Mouse (Mus musculus): Measurements from ENCODE around the gene Fam49a. TPM values are rescaled to one million over a fixed set of nuclear protein-coding genes. Genes with fewer than 3 reads are reported as not detected.

Gene Fam49a
- polyA plus RNA-seq, 1 experiment from 2014 or later: 2.7 TPM

GRCm38 (mm10) chr12:12278464-12278872, 16.5 kb downstream of the Fam49a start:
- no peaks in the 10 kb centered on the region for H3K9me3 ChIP-seq (replicated peaks; ENCODE audit: control insufficient read depth, low read length)

GRCm38 (mm10) chr12:12283702-12284288, 21.9 kb downstream of the Fam49a start:
- no peak overlapping the region for H3K4me3 ChIP-seq (ENCODE audit: low read depth, low read length)
- H3K36me3 ChIP-seq (ENCODE audit: control insufficient read depth, insufficient read depth): no peaks in the 10 kb centered on the region
- no peak overlapping the region for H3K9ac ChIP-seq (ENCODE audit: low read depth, low read length)
- 80% methylated on average over 10 of the region's 10 CpGs for WGBS (ENCODE audit: insufficient replicate concordance)
- H3K9me3 ChIP-seq (replicated peaks; ENCODE audit: control insufficient read depth, low read length): no peaks in the 10 kb centered on the region
- ATAC-seq (ENCODE audit: low read depth): no peak
- H3K4me1 ChIP-seq (ENCODE audit: control insufficient read depth, low read depth, low read length): no peaks in the 10 kb centered on the region
- no peak overlapping the region for H3K4me2 ChIP-seq (ENCODE audit: low read depth, low read length)
- no peak overlapping the region for H3K27ac ChIP-seq (ENCODE audit: low read length)
- H3K27me3 ChIP-seq (ENCODE audit: control insufficient read depth, insufficient read depth, low read depth, low read length): no peaks in the 10 kb centered on the region

More at GRCm38 (mm10) chr12:12278464-12278872, 16.5 kb downstream of the Fam49a start:
- H3K27me3 ChIP-seq (ENCODE audit: control insufficient read depth, insufficient read depth, low read depth, low read length): no peaks in the 10 kb centered on the region
- H3K4me3 ChIP-seq (ENCODE audit: low read depth, low read length): no peak overlapping the region
- H3K9ac ChIP-seq (ENCODE audit: low read depth, low read length): no peak overlapping the region
- H3K27ac ChIP-seq (ENCODE audit: low read length): no peak overlapping the region
- H3K4me1 ChIP-seq (ENCODE audit: control insufficient read depth, low read depth, low read length): no peaks in the 10 kb centered on the region
- WGBS (ENCODE audit: insufficient replicate concordance): 53% methylated on average over 7 of the region's 7 CpGs
- no peak overlapping the region for H3K4me2 ChIP-seq (ENCODE audit: low read depth, low read length)
- H3K36me3 ChIP-seq (ENCODE audit: control insufficient read depth, insufficient read depth): no peaks in the 10 kb centered on the region
- ATAC-seq (ENCODE audit: low read depth): no peak

- 63% methylated on average over 6 of the region's 6 CpGs for WGBS (ENCODE audit: insufficient replicate concordance)
- Histone ChIP-seq H3K4me3 (ENCODE audit: low read depth, low read length) (no peak overlapping the region), H3K4me2 (ENCODE audit: low read depth, low read length) (no peak overlapping the region), H3K36me3 (ENCODE audit: control insufficient read depth, insufficient read depth) (no peaks in the 10 kb centered on the region), H3K27me3 (ENCODE audit: control insufficient read depth, insufficient read depth, low read depth, low read length) (no peaks in the 10 kb centered on the region), H3K9me3 (replicated peaks; ENCODE audit: control insufficient read depth, low read length) (no peaks in the 10 kb centered on the region), H3K4me1 (ENCODE audit: control insufficient read depth, low read depth, low read length) (no peaks in the 10 kb centered on the region), H3K27ac (ENCODE audit: low read length) (no peak overlapping the region), H3K9ac (ENCODE audit: low read depth, low read length) (no peak overlapping the region)
- no peak for ATAC-seq (ENCODE audit: low read depth)
These were observed 22.6 kb downstream of the Fam49a start for GRCm38 (mm10) chr12:12284521-12284920.

GRCm38 (mm10) chr12:12287131-12287786, 25.3 kb downstream of the Fam49a start:
- H3K9ac ChIP-seq (ENCODE audit: low read depth, low read length): no peak overlapping the region
- H3K9me3 ChIP-seq (replicated peaks; ENCODE audit: control insufficient read depth, low read length): no peaks in the 10 kb centered on the region
- H3K27ac ChIP-seq (ENCODE audit: low read length): no peak overlapping the region
- no peaks in the 10 kb centered on the region for H3K36me3 ChIP-seq (ENCODE audit: control insufficient read depth, insufficient read depth)
- H3K4me2 ChIP-seq (ENCODE audit: low read depth, low read length): no peak overlapping the region; the same call in 1 of the 2 replicates
- ATAC-seq (ENCODE audit: low read depth): no peak
- no peak overlapping the region for H3K4me3 ChIP-seq (ENCODE audit: low read depth, low read length)
- H3K4me1 ChIP-seq (ENCODE audit: control insufficient read depth, low read depth, low read length): no peaks in the 10 kb centered on the region
- no peaks in the 10 kb centered on the region for H3K27me3 ChIP-seq (ENCODE audit: control insufficient read depth, insufficient read depth, low read depth, low read length)
- WGBS (ENCODE audit: insufficient replicate concordance): 20% methylated on average over 9 of the region's 9 CpGs

- Histone ChIP-seq H3K36me3 (ENCODE audit: control insufficient read depth, insufficient read depth) (no peaks in the 10 kb centered on the region), H3K27me3 (ENCODE audit: control insufficient read depth, insufficient read depth, low read depth, low read length) (no peaks in the 10 kb centered on the region), H3K27ac (ENCODE audit: low read length) (no peak overlapping the region), H3K4me3 (ENCODE audit: low read depth, low read length) (no peak overlapping the region), H3K4me2 (ENCODE audit: low read depth, low read length) (no peak overlapping the region; the same call in 1 of the 2 replicates), H3K9me3 (replicated peaks; ENCODE audit: control insufficient read depth, low read length) (no peaks in the 10 kb centered on the region), H3K4me1 (ENCODE audit: control insufficient read depth, low read depth, low read length) (no peaks in the 10 kb centered on the region), H3K9ac (ENCODE audit: low read depth, low read length) (no peak overlapping the region)
- ATAC-seq (ENCODE audit: low read depth): no peak
- WGBS (ENCODE audit: insufficient replicate concordance): 40% methylated on average over 6 of the region's 6 CpGs
These were observed 25.8 kb downstream of the Fam49a start for GRCm38 (mm10) chr12:12287787-12288132.

- WGBS (ENCODE audit: insufficient replicate concordance): 67% methylated on average over 1 of the region's 1 CpGs
- Histone ChIP-seq H3K9me3 (replicated peaks; ENCODE audit: control insufficient read depth, low read length) (no peaks in the 10 kb centered on the region), H3K4me1 (ENCODE audit: control insufficient read depth, low read depth, low read length) (no peaks in the 10 kb centered on the region), H3K4me3 (ENCODE audit: low read depth, low read length) (no peak overlapping the region), H3K9ac (ENCODE audit: low read depth, low read length) (no peak overlapping the region), H3K4me2 (ENCODE audit: low read depth, low read length) (no peak overlapping the region), H3K27me3 (ENCODE audit: control insufficient read depth, insufficient read depth, low read depth, low read length) (no peaks in the 10 kb centered on the region), H3K36me3 (ENCODE audit: control insufficient read depth, insufficient read depth) (no peaks in the 10 kb centered on the region), H3K27ac (ENCODE audit: low read length) (no peak overlapping the region)
- ATAC-seq (ENCODE audit: low read depth): no peak
These were observed 26.6 kb downstream of the Fam49a start for GRCm38 (mm10) chr12:12288586-12288985.

GRCm38 (mm10) chr12:12289636-12290035, 27.7 kb downstream of the Fam49a start:
- H3K9ac ChIP-seq (ENCODE audit: low read depth, low read length): no peak overlapping the region
- H3K4me1 ChIP-seq (ENCODE audit: control insufficient read depth, low read depth, low read length): no peaks in the 10 kb centered on the region
- H3K9me3 ChIP-seq (replicated peaks; ENCODE audit: control insufficient read depth, low read length): no peaks in the 10 kb centered on the region
- no peak for ATAC-seq (ENCODE audit: low read depth)
- H3K27ac ChIP-seq (ENCODE audit: low read length): no peak overlapping the region
- no peaks in the 10 kb centered on the region for H3K36me3 ChIP-seq (ENCODE audit: control insufficient read depth, insufficient read depth)
- 52% methylated on average over 3 of the region's 3 CpGs for WGBS (ENCODE audit: insufficient replicate concordance)
- no peak overlapping the region for H3K4me2 ChIP-seq (ENCODE audit: low read depth, low read length)
- H3K27me3 ChIP-seq (ENCODE audit: control insufficient read depth, insufficient read depth, low read depth, low read length): no peaks in the 10 kb centered on the region
- no peak overlapping the region for H3K4me3 ChIP-seq (ENCODE audit: low read depth, low read length)

- Histone ChIP-seq H3K27ac (ENCODE audit: low read length) (no peak overlapping the region), H3K9me3 (replicated peaks; ENCODE audit: control insufficient read depth, low read length) (no peaks in the 10 kb centered on the region), H3K4me3 (ENCODE audit: low read depth, low read length) (no peak overlapping the region), H3K4me1 (ENCODE audit: control insufficient read depth, low read depth, low read length) (no peaks in the 10 kb centered on the region), H3K9ac (ENCODE audit: low read depth, low read length) (no peak overlapping the region), H3K4me2 (ENCODE audit: low read depth, low read length) (no peak overlapping the region), H3K36me3 (ENCODE audit: control insufficient read depth, insufficient read depth) (no peaks in the 10 kb centered on the region), H3K27me3 (ENCODE audit: control insufficient read depth, insufficient read depth, low read depth, low read length) (no peaks in the 10 kb centered on the region)
- 21% methylated on average over 5 of the region's 5 CpGs for WGBS (ENCODE audit: insufficient replicate concordance)
- no peak for ATAC-seq (ENCODE audit: low read depth)
These were observed 30.2 kb downstream of the Fam49a start for GRCm38 (mm10) chr12:12292043-12292618.
